Mouse (Mus musculus) adrenal gland (tissue): Measurements from ENCODE around the gene Cbx2.

Experiments used
- intact Hi-C: fragments of 180-260 bp; cut with DNase I; formaldehyde crosslinking; loops from one replicate; pipeline ENCODE4 v1.15.1; 2025

The Cbx2 gene

DNA sequence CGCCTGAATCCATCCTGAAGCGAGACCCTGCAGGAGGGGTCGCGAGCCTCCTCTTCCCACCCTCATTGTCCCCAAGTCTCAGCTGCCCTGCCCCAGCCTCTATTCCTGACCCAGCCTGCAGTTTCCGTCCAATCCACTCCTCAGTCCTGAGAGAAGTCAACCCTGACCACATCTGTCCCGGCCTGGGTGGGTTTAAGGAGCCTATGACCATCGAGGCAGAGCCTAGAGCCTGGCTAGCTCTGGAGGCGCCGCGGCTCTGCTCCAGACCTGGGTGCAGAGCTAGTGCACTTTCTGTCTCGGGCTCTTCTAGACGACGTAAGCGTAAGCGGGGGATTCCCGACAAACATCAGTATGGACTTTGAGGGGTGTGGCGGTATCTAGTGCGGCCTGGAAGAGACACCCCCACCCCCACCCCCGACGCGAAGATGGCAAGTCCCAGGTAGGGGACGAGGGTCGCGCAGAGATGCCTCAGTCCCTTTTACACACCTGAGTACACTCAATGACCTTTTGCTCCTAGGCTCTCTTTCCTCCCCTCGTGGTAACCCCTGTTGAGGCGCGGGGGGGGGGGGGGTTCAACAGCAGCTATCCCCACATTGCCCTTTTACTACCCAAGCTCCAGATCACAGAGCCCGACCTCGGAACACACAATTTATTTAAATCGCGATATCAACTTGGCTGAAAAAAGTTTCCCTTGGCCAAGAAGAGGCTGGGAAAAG, 19.1 kb downstream of the Cbx2 start:
- intact Hi-C loops, result loop anchor here (2.0 kb wide), 1 partner anchor 47 kb away; no protein-coding TSS in a partner anchor

DNA sequence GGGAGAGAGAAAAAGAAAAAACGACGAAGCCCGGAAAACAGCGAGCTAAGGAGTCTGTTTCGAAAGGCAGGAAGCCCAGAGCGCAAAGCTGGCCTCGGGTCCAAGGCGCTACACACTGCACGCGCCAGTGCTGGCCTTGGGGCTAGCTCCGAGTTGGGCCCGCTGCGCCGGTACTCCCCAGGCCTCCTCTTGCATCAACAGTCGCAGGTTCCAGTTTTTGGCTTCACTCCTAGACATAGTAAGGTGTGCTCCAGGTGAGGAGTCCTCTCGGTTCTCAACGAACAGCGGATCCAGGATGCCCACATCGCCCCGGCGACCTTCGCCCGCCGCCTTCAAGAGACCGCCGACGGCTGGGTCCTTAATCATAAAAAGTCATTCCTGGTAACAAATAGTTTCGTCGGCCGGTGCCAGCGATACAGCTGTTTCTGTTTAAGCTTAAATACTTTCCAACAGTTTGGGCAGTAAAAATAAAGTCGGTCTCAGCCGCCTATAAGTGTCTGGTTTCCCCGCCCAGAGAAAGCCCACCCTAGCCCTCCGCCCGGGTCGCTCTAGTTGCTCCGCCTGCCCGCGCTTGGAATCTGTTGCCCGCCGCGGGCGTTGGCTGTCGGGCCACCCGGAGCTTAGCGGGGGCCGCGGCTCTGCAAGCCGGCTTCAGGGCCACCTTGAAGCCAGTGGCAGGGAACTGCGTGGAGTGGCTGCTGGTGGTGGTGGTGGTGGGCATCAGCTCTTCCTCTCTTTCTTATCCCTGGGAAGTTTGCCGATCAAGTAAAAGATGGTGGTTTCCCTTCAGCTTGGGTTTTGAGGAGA, 19.9 kb downstream of the Cbx2 start:
- intact Hi-C loops, result no loop called here

DNA sequence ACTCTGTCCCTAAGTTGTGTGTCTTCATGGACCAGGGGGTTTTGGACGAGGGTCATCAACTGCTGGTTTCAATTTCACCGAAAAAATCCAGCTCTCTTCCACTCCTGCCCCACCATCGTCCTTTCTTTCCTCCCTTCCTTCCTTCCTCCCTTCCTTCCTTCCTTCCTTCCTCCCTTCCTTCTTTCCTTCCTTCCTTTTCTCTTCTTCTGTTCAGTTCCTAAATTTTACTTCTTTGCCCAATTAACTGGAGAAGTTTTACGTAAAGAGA, 20.4 kb downstream of the Cbx2 start:
- intact Hi-C loops, result no loop called here

DNA sequence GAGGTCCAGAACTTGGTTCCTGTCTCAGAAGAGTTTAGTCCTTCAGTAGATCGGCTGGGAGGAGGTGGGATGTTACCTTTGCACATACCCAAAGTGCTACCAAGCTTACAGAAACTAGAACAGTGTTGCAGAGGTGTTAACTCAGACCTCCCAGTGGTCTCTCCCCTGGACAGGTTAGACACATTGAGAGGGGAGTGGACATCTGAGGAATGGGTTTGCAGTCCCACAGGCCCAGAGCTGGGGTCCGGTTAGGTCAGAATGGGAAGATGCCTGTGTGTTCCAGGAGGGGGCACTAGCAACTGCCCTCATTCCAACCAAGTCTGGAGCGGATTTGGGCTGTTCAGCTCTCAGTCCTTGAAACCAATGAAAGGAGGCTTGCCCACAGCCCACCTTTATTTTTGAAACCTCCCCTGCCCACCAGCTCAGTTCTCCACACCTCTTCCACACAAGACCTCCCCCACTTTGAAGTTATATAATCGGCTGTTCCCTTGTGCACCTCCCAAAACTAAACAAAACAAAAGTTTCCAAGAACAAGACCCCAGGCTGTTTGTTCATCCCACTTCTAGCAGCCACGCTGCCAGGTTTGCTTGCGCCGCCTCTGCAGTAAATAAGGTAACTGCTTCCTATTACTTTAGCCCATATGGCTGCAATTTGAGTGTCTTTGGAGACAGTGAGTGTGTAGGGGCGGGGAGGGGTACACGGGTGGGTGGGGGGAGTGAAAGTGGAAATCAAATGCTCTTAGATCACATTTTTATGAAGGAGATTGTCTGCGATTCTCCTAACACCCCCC, 21.2 kb downstream of the Cbx2 start:
- intact Hi-C loops, result loop anchor here (2.0 kb wide), 1 partner anchor 147 kb away; no protein-coding TSS in a partner anchor

DNA sequence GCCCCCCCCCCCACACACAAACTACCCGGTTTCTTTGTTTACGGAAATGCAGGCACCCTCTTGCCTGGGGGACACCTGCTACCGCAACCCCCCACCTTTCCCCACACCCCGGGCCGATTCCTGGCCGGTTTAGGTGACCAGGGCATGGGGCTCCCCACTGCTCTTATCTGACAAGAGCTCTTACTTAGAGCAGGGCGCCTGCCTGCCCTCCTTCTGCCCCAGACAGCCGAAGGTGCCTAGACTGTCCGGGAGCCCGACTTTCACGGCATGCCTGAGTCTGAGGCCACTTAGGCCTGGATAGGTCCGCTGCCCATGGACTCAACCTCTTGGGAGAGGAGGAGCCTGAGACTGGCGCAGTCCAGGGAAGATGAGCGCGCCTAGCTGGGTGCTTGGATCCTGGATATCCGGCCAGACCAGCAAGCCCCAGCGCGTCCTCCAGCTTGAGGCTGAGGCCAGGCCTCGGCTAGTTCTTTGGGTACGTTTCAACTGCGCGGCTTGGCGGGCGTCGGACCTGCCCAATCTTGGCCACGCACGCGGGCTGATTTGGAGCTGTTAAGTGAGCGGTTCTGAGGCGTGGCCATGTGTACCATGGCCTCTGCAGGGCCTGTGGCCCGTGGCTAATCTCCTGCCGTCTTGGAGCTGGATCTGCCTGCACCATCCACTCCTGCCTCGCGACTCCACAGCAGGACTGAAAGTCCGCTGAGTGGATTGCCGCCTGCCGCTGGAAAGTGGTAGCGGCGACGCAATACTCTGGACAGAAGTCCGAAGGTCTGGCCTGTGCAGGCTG, 22.0 kb downstream of the Cbx2 start:
- intact Hi-C loops, result loop anchor here (2.0 kb wide), 1 partner anchor 146 kb away; no protein-coding TSS in a partner anchor

DNA sequence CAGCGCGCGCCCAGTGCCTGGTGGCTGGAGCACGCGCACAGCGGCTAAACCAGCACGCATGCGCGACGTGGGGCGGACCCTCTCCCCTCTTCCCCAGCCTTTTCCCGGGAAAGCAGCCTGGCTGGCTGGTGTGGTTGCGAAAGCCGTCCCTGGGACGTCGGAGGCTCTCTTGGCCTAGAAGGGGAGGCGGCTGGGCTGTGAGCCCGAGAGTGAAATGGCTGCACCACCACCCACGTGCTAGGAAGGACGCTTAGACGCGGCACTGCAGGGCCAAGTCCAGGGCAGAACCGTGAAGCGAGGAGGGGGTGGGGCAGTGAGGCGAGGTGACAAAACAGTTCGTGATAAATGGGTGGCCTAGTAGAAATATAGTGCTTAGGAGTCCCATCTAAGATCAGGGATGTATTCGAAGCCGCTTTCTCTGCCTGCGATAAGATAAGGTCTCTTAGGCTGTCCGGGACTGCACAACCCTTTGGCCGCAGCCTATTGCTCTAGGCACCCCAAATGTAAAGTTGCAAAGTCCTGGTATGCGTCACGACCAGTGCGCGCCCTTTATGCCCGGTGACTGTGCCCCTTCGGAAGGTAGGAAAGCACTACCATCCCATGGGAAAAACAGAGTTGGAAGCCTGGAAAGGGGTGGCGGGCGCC, 24.0 kb downstream of the Cbx2 start:
- intact Hi-C loops, result no loop called here

DNA sequence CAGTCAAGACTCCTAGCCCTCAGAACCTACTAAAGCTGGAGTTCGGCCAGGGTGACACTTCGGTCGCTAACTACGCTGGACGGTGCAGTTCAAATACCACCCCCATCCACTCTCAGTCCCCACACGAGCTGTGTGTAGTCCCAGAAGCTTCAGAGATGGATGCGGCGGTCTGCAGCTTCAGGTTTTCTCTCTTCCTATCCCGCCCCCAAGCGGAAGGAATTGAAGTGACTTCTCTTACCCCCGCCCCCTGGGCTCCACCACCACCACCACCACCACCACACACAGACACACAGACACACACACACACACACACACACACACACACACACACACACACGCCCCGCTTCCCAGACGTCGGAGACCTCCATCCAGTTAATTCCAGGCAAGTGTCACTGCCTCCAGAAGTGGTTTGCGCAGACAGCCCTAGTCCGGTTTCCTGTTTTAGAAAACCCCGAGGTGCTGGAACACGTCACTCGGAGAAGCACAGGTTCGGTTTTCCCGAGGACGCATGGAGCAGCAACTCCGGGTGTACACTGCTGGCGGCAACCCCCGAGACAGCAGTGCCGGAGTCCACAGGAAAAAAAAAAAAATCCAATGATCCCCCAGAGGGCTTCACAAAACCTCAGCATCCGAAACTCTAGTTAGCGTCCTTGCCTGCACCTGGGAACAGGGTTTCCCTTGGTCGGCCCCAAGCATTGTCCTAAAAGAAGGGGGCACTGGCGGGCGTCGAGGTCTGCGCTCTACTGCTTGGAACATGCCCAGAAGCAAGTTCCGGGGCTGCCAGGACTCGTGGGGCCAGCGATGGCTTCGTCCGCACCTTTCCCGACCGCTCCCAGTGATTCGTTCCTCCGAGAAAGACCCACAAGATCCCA, 24.7 kb downstream of the Cbx2 start:
- intact Hi-C loops, result no loop called here

DNA sequence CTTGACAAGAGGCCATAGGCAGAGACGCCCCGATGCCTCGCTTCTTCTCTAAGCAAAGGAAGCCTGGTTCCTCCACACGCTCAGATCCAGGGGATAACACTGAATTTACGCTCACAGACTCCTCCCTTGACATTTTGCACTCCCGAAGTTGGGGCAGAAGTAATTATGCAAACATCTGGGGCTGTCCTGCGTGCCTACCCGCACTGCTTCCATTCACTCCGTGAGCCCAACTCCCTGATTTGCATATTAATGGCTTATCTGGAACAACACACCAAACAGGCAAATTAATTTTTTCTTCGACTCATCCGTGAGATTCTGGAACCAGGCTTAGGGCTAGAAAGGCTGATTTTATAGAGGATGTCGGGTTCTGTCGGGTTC, 25.4 kb downstream of the Cbx2 start:
- intact Hi-C loops, result no loop called here

DNA sequence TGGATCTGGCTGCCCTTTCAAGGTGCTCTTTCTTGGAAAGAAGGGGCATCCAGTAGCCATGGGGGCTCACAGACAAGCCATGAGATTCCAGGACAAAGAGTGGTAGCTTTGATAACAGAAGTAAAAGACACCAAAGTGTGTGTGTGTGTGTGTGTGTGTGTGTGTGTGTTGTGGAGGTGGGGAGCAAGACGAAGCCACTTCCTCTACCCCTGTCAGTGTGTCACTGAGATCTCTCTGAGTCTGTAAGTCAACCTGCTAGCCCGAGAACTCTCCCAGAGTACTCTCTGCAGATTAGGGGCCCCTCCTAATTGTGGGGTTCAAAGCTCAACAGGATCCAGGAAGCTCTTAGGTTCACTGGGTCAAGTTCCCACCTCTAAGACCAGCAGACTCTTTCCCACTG, 27.6 kb downstream of the Cbx2 start:
- intact Hi-C loops, result loop anchor here (5.0 kb wide), 1 partner anchor 77 kb away; no protein-coding TSS in a partner anchor

DNA sequence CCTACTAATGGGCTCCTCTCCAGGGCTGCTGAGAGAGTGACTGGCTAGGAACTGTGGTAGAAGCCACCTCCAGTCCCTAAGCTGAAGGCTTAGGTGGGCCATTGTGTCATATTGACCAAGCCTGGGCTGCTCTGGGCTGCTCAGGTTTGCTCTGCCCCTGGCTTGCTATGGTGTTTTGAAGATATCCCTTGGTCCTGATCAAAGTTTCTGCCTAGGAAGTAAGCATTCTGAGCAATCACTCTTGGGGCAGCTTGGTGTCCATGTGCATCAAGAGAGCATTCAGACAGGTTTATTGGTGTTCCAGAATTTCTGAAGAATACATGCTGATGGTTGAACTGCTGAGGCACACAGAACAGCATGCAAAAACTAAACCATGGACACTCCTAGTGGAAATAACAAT, 28.7 kb downstream of the Cbx2 start:
- intact Hi-C loops, result loop anchor here (5.0 kb wide), 1 partner anchor 76 kb away; no protein-coding TSS in a partner anchor

DNA sequence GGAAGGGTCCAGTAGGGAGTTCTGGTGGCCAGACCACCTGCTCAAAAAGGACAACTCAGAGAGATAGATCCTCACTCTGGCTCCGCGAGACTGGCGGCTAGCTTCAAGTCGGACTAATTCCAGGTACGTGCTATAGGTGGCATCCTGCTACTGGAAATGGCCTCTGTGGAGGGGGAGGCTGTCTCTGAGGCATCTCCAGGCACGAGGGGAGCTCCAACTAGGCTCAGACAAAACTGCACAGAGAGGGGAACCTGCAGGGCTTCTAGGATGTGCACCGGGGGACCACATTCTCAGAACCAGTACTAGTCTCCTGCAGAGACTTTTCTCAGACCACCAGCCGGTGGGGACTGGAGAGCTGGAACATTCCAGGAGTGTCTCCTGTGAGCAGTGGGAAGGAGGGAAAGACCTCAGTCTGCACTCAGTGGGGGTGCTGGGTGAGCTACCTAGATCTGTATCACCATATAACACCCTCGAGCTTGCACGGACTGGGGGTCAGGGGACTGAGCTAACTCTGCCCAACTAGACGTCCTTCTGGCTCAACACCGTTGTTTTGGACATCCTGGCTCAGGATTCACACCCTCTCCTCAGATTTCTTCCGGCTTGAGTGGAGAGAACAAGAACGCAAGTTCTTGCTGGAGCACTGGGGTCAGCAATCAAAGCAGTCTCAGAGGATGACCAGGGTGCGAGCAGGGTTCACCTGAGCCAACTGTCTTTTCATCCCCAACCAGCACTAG, 29.3 kb downstream of the Cbx2 start:
- intact Hi-C loops, result loop anchor here (5.0 kb wide), 1 partner anchor 75 kb away; no protein-coding TSS in a partner anchor

DNA sequence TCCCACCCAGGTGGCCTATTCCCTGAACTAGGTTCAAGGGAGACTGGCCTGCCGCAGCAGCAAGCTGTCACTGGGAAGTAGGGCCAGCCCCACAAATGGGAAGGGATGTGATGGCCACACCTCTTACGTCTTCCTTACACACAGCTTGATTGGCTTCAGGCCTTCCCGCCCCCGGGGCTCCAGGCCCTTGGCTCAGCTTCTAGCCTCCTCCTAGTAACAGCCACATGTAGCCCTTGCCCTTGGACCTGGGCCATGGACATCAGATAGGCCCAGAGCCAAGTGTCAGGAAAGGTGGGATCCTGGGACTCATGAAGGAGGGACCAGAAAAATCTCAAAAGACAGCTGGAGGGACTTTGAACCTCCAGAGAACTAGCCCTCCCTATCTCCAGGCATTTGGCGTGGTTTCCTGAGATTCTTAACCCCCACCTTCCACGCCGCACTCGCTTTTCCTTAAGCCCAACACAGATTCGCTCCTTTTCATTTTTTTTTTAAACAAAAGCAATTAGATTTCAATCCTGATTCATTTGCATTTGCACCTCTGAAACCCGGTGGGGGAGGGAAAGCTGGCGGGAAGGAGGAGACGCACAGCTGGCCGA, 30.0 kb downstream of the Cbx2 start:
- intact Hi-C loops, result loop anchor here (5.0 kb wide), 1 partner anchor 75 kb away; no protein-coding TSS in a partner anchor

DNA sequence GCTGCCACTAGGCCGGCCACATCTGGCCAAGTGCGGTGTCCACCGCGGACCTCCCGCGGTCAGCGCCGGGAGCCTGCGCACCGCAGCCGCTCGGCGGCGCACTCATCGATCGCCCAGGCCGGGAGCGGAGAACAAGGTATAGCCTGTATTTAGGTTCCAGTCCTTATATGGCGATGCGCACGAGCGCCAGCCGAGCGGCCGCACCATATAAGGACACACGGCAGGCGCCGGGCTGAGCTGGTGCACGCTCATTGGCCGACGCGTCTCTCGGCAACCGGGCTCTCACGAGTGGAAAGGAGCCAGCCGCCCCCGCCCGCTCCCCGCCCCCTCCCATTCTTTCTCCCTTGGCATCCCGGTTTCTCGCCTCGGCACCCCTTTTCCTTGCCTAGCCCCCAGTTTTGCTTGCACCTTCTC, 30.5 kb downstream of the Cbx2 start:
- intact Hi-C loops, result loop anchor here (5.0 kb wide), 1 partner anchor 74 kb away; no protein-coding TSS in a partner anchor

DNA sequence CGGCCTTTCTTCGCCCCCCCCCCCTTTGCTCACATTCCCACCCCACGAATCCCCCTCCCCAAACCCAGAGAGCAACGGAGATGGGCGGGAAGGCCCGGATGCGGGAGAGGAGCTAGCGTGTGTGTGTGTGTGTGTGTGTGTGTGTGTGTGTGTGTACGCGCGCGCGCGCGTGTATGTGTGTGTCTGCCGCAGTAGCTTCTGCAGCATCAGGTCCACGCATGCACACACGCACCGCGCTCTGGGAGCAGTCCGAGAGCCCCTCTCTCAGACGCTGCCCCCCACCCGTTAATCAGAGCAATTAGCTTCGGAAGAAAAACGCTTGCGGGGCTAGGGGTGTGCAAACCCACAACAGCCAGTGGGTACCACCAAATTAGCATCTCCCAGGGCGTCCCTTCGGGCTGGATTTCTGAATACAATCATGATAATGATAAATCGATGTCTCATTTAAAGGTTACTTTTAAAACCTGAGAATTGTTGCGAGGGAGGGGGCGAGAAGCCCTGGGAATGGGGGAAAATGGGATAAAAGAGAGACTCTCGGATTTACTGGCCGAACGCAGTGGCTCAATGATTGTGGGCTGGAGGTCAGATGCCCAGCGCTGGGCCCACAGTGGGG, 31.1 kb downstream of the Cbx2 start:
- intact Hi-C loops, result loop anchor here (5.0 kb wide), 1 partner anchor 73 kb away; no protein-coding TSS in a partner anchor

DNA sequence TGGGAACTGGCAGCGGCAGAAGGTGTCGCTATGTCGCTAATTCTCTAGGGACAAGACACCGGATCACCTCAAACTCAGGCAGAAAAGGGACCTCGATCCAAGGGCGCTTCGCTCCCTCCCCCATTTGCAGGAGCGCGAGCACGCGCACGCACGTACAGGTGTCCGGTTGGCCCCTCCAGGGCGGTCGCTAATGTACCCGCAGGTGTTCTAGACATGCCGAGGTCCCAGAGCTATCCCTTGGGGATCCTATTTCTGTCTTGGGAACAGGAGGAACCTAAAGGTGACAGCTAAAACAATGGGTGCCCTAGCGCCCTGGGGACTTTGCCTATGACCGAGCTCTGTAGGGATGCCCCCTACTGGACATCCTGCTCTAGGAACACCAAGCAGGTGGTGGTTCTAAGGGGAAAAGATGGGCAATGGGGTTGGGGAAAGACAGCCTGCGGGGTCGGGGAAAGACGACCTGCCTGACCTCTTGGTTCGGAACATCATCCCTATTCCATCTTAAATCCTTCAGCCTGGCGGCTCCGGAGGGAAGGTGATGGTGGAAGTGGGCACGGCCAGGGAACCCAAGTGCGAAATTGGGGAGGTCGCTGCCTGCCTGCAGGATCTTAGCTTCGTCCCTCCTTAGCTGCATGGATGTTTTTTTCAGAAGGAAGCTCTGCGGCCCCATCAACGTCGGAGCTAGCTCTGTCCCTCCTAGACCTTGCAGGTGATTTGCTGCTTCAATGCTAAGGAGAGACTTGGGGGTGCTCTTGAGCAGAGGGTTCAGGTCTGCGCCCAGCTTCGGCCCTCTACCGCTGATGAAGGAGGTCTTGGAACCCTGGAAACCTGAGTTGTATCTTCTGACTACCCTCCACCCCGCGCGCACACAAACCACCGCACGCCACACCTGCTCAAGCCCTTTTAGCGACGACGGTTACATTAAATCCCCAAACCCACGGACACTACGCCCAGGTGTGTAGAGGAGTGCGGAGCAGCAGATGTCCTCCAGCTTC, 31.9 kb downstream of the Cbx2 start:
- intact Hi-C loops, result loop anchor here (5.0 kb wide), 1 partner anchor 73 kb away; no protein-coding TSS in a partner anchor

DNA sequence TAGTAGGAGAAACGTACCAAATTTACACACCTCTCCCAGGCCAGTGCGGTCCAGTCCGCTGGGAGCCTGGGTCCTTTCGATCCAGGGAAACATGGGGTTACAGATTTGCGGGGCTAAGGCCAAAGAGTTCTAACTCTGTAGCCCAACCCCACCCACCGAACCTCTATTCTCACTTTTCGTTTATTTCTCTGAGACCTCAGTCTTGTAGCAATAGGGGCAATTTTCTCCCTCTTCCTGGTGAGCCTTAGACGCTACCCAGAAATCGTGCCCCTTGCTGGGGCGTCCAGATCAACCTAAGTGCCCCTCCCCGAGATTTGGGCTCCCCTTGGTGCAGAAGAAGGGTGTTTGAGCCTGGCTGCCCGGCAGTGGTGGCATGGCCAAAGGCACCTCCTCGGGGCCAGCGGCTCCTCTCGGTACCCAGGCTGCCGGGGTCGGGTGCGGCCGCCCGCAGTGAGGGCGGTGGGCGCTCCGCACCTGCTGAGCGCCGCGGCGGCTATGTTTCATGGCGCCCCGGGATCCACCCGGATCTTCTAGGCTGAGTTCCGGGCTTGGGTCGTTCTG, 32.9 kb downstream of the Cbx2 start:
- intact Hi-C loops, result no loop called here
